Mouse (Mus musculus): ENCODE results near the gene Pfkfb2.

Gene Pfkfb2

DNA sequence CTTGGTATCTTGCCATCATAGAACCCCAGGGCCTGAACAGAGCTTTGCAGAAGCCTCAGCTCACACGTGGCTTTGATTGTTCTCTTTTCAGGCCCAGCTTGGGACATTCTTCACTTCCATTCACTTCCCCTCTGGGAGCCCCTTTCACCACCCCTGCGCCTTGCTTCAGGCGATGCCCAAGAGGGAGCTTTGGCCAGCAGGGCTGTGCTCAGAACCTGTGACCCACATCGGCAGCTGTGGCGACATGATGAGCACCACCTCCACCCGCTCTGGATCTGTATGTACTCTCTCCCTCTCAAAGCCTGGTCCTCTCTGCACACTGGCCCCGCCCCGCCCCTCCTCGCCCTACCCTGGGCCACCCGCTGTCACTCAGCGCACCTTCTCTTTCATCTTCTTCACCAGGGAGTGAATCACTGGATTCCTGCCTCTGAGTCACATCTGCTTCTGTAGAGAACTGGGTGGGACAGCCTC is 8.4 kb upstream of the Pfkfb2 start:
- no peak for DNase-seq

DNA sequence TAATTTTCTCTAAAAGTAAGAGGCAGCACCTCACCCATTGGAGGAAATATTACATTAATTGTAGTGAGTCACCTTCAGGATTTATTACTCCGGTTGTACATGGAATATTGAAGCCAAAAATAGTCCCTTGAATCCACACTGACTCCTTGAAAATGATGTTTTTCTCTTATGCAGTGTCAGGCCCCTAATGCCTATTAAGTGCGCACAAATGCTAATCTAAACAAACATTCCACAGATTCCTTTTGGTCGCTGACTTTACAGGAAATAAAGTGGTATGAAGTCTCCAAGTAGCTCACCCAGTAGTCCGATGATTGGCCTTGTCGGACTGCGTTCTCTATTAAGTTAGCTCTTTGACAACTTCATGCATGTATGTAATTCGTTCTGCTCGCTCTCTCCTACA is 5.8 kb upstream of the Pfkfb2 start:
- no peak for DNase-seq

DNA sequence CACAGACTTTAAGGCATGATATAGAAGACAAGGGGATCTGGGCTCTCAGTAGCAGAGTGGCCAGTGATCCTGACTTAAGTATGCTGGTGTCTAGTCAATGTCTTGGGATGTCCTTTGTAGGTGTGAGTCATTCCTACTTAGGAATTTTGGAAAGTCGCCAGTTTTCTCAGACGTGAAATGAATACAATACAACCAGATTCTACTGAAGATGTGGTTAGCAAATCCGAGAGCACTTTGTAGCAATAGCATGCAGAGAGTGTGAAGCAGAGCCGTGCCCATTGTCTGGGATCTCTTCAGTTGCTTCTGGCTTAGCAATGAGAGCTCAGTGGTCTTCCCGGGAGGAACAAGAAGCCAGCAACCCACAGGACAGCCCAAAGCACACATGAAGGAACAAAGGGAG is 5.4 kb upstream of the Pfkfb2 start:
- DNase-seq, result no peak

DNA sequence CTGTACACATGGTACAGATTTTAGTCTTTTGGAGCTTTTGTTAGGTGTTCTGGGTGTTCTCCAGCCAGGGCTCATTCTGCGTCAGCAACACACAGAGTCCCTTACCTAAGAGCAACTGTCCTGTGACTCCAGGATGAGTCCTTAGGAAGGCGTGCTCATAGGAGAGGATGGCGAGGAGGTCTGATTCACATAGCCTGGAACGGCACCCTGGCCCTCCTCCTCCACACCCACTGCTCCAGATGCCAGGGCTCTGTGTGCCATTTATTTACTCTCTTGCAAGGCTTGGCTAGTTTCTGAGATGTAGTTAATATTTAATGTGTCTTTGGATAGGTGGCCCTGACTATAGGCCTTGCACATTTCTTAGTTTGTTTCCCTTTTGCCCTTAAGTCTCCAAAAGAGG is 4.6 kb upstream of the Pfkfb2 start:
- no peak for DNase-seq

DNA sequence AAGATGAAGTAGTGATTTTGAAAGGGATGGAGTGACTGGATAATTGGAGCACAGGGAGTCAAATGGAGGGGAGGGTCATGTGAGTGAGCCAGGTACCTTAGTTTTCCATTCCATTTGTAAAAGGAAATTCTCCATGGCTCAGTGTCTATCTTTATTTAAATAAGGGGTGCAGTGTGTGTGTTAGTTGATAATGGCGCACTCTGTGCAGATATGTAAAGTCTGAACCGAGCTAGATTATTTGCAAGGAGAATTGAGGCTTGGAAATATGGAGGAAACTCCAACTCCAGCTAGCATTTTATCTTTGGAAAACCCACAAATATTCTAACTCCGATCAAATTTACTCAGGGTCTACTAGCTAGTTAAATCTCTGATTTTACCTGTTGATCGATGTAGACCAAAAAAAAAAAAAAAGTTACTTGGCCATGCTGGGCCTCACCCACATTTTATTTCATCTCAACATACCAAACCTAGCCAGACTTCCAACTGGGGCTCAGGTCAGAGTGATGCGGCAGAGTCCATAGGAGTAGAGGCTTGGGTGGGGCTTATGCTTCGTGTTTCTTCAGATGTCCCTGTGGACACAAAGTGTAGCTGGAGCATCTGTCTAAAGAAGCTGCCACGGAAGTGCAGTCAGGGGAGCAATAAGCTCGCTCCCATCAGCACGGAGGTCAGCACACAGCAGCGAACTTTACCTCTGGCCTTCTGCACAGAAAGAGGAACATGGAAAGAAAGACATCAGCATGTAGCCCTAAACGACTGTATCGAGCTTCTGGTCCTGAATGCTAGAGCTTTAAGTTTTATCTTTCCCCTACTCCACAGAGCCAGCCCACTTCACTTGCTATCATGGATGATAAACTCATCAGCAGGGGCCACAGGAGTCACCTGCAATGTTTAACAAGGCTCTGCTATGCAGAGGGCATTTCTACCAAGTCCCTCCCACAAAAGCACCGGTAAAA is 3.9 kb upstream of the Pfkfb2 start:
- DNase-seq, result no peak

DNA sequence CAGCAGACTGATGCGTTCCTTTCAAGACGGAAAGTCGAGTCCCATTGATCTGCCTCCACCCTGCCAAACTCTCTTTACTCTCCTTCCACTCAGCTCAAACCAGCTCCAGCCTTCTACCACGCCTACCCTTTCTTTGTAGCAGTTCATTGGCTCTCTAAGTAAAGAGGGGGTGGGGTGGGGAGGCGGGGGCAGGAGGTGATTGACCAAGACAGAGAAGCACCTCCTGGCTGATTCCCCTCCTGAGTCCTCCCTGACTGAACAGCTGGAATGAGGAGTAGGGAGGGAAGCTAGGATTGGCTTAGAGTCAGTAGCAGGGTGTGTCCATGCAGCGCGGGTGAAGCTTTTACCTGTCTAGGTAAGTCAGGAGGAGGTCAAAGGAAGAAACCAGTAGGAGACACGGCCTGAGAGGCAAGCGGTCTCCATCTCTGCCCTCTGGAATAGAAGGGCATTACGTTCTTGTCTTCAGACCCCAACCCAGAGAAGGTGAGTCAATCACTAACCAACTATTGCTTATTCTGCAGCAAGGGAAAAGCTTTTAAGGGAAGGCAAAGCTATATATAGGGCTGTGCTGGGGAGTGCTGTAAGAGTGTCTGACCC is 2.8 kb upstream of the Pfkfb2 start, which contains the start of gene AA986860:
Gene AA986860 (plus strand): TSS at position 236 of the 597 bp plus-strand sequence.
- DNase-seq, result no peak

DNA sequence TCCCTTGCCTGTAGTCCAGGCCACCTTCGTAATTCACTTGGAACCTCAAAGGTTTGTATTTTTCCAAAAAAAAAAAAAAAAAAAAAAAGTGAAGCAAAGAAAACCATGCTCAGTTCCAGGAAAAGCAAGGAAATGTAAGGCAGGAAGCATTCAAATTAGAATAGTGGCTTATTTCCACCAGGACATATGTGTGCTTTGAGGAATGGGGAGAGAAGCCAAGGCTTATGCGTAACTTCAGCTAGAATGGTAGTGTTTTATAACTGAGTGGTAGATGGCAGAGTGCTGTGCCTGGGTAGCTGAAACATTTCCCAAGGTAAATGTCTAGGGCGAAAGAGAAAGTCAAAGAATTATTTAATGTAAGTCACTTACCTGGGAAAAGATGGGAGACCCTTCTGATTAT is 345 bp downstream of the Pfkfb2 start:
- no peak for DNase-seq

DNA sequence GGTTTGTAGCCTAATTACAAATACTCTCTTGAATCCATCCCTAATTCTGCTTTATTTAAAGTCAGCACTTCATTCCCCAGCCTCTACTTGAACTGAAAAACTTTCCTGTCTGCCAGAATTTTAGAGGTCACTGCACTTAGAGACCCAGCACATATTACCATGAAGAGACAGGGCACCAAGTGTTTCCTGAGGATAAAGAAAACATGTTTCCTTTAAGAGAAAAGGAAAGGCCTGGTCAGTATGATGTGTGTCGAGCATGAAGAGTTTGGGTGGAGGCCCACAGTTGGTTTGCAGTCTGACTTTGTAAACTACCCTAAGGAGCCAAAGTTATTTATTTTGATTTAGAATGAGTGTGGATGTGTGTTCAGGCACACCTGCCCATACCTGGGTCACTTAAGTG is 983 bp downstream of the Pfkfb2 start:
- no peak for DNase-seq

DNA sequence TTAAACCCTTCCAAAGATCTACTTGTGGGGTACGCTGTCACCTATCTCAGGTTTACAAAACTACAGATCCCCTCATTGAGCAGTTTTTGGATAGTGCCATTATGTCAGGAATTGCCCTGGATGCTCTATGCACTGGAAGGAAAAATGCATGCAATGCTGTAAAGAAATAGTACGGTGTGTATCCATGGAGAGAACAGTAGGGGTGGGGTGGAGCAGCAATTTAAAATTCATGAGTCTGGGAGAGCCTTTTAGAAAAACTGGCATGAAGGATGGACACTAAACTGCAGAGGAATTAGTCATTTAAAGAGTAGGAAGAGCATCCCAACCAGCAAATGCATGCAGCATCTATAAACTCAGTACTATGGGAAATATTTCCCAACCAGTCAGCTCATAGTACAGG is 2.7 kb downstream of the Pfkfb2 start:
- no peak for DNase-seq

DNA sequence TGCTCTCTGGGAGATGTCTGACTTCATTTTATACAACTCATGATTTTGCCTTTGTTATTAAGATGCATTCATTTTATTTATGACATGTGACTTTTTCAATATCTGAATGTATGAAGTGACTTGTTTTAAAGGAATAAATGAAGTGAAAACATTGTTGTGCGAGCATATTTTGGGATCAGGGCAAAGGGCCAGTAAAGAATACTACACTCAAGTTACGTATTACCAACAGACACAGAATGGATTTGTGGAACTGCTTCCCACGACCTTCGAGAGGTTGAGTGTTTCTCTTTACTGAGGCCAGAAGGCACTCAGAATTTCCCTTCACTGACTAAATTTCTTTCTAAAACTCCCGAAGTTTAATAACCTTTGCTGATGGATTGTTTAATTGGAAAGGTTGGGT is 4.8 kb downstream of the Pfkfb2 start:
- no peak for DNase-seq

DNA sequence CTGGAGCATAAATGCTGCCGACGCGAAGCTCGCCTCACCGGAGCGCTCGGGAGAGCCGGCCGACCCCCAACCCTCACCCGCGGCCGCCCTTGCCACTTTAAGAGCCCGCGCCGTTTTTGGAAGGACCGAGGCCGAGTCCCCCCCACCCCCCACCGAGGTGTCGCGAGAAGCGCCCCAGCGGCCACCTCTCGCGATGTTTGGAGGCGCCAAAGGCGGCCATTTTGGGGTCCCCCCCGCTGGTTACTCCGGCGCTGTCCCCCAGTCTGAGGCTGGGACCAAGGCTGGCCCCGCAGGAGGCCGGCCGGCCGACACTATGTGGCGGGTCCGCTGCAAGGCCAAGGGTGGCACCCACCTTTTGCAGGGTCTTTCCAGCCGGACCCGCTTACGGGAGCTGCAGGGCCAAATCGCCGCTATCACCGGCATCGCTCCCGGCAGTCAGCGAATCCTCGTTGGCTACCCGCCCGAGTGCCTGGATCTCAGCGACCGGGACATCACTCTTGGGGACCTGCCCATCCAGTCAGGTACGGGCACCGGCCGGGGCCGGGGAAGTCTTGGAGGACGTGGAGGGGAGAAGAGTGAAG is 11.7 kb downstream of the Pfkfb2 start, which contains the start of gene Yod1:
Gene Yod1 (plus strand): TSS at position 37 of the 581 bp plus-strand sequence.
- DNase-seq, result peak; percentile 91

DNA sequence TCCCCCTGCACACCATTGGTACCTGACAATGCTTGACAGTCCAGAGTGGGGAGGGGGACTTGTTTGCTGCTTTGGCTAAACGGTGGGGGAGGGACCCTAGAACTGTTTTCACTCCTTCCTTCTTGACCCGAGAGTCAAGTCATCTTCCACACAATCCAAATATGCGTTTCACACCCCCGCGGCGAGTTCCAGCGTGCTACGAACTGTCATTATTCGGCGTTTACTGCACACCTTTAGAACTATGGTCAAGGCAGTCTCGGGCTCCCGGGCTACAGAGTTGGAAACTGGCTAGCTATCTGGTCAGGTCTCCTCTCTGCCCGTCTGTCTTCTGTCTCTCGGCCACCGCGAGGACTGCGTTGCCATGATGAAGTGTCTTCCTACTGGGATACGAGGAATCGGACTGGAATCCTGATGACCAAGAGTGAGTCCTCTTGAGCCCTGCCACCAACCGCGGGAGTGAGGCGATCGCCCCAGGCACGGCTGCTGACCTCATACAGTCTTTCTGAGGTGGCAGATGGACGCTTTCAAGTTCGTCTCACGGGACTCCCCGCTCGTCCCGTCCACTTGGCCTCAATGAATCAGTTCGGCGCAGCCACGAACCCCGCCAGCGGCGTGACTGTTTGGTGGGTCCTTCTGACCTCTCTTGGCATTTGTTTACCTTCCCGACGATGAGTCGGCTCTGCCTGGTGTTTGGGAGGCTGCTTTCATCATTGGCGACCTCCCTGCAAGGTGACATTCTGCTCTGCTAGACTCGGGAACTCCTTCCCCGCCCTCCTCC is 12.4 kb downstream of the Pfkfb2 start:
- peak; percentile 44 for DNase-seq

DNA sequence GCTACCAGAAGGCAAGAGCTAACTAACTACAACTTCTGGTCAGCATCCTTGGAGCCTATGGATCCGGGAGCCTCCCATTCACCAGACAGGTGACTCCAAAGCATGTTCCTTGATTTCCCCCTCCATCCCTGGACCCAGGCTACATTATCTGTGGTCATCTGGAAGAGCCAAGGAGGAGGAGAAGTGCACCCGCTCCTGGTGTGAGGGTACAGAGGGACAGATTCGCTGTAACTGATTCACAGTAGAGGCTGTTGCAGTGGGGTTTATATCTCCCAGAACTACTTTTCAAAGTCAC is 12.9 kb downstream of the Pfkfb2 start:
- DNase-seq, result no peak

DNA sequence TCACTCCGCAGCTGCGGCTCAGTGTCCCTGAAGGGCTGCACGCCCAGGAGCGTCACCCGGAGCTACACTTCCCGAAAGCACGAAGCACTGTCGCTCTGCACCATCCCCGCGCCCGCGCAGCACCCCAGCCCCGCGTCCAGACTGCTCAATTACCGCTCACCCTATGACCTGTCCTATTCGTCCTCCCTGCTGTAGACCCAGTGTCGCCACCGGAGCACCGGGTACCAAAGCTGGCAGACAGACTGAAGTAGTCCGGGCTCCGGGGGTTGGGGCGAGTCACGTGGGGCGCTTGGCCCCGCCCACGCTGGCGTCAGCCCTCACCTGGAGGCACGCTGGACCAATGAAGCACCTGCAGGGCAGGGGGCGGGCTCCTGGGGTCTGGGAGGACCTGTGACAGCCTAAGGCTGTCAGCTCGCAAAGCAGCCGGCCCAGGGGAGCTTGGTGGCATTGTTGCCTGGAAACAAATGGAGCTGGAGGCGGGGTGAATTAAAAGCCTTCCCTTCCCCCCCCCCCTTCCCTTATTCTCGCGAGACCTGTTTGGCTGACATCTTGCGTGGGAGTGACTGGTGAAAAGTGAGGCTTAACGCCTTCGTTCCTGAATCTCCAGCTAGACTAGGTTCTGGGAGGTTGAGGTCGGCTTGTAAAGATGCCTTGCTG is 13.4 kb downstream of the Pfkfb2 start, which contains the start of gene Gm29427:
Gene Gm29427 (minus strand): TSS at position 239 of the 657 bp plus-strand sequence.
- DNase-seq, result peak; percentile 97

DNA sequence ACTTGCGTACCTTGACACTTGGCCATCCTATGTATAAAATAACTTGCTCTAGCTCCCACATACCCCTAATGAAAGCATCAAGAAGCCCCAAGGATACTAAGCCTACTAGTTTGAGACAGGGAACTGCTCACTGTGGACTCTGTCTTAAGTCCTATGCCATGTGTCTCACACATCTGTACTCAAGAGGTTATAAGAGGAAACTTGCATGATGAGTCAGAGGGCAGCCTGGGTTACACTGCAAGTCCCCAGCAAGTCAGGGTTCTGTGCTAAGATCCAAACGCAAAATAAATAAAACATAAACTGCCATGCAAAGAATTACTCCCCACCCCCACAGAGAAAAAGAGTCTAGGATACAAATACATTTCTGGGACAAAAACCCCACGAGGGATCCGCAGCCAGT is 15.0 kb downstream of the Pfkfb2 start:
- DNase-seq, result no peak

DNA sequence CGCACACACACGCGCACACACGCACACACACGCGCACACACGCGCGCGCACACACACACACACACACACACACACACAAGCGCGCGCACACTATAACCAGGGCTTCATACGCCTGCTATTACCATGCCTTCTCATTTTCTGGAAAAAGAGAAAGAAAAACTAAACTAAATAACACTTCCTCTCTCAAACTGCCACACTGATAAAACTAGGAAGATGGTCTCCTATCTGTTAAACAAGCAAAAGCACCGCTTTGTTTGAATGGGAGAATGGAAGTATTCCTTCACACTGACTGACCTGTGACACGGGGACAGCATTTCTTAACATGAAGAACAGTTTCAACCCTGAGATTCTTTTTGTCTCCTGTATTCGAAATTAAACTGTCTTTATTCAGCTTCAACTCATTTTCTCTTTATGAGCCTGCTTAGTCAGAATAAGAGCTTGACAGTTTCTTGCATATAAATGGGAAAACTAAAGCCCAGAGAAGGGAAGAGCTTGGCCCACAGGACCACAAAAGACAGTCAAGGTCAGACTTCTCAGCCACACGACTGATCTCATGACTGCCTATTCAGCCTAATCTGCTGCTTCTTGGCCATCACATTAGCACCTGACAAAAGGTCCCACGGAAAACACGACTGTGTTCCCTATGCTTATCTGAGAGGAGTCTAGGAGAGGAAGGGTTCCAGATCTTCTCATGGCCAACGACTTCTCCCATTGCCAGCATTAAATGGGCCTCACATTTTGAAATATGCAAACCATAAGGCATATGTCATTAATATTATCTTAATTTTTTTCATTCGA is 18.6 kb downstream of the Pfkfb2 start:
- no peak for DNase-seq

DNA sequence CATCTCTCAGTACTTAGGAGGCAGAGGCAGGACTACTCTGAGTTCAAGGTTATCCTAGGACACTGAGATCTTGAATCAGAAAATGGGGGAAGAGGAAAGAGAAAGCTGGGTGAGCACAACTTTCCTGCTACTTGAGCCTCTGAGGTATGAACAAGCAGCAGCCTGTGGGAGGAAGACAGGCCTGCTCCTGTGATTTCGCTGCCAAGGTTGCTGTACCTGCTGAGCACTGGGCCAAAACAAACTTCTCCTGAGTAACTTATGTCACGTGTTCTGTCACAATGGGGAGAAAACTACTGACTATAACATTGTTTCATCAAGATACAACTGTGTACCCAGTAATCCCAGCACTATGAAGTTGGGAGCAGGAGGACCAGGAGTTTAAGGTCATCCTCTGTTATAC is 25.4 kb downstream of the Pfkfb2 start:
- no peak for DNase-seq

DNA sequence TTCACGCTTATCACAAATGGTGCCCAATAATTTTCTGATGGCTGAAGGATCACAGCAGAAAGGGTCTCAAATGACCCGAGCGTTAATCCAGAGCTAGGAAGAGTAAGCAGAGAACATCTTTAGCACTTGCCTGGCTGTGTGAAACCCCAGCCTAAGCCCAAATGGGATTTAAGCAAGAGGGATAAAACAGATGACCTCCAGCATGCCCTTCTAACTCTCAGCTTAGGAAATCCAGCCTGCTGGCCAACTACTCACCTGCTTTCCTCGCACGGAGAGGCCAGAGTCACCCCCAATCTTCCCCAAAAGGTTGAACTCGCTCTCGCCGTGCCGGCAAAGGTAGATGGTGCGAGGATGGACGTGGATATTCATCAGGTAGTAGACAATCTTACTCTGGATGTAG is 27.1 kb downstream of the Pfkfb2 start:
- no peak for DNase-seq

DNA sequence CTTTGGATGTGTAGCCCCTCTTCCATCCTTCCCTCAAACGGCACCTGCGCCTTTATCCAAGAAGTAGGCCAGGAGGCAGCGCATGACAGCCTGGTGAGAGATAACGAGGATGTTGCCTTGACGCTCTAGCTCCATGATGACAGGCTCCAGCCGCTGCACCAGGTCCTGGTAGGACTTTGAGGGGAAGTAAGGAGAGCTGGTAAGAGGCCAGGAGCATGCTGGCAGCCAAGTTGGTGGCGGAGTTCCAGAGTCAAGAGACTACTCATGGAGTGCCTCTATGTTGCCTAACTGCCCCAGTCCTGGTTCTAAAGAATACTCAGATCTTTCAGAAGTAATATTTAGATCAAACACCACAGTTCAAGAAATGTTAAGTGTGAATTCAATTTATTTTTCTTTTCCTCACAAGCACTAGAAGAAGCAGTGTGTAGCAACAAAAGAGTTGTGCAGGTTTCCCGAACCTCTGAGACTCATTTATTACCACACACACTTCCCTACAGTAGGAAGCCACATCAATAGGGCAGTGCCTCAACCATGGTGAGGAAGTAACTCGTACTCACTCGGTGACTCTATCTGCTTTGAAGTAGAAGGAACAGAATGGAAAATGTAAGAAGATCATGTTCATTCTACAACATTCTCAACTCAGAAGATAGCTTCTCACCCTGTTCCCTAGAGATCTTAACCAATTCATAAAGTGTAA is 29.0 kb downstream of the Pfkfb2 start:
- peak; percentile 22 for DNase-seq

DNA sequence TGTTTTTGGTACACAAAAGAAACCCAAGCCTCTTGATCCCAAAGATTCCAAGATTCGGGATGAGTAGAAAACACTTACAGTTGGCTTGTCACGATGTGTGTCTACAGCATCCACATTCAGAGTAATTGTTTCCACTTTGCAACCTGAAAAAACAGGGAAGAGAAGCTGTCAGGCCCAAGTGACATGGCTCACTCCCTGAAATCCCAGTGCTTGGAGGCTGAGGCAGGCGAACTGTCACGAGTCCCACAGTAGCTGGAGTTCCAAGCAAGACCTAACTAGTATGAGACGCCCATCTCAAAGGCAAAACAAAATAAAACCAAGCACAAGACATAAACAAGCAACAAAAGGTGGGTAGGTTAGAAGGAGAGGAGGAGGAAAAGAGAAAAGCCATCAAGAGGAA is 30.5 kb downstream of the Pfkfb2 start:
- DNase-seq, result no peak

DNA sequence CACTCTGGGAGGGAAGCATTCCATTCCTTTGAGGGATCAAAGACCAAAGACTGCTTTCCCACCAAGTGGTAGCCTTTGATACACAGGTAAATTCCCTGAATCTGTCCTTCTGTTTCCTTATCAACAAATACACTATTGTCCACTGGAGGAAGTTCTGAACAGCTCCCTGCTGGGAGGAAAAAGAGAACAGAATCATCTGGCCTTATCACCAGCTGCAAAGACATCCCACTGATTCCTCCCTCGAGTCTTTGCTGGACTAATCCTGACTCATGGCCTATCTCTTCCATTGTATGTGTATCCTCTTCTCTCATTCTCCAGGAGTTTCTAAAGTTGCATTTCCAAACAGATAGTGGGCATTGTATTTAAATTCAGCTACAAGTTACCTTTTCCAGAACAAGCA is 45.1 kb downstream of the Pfkfb2 start:
- no peak for DNase-seq
